ENCODE assay signal across 11 mouse cellular contexts in the genomic region with DNA sequence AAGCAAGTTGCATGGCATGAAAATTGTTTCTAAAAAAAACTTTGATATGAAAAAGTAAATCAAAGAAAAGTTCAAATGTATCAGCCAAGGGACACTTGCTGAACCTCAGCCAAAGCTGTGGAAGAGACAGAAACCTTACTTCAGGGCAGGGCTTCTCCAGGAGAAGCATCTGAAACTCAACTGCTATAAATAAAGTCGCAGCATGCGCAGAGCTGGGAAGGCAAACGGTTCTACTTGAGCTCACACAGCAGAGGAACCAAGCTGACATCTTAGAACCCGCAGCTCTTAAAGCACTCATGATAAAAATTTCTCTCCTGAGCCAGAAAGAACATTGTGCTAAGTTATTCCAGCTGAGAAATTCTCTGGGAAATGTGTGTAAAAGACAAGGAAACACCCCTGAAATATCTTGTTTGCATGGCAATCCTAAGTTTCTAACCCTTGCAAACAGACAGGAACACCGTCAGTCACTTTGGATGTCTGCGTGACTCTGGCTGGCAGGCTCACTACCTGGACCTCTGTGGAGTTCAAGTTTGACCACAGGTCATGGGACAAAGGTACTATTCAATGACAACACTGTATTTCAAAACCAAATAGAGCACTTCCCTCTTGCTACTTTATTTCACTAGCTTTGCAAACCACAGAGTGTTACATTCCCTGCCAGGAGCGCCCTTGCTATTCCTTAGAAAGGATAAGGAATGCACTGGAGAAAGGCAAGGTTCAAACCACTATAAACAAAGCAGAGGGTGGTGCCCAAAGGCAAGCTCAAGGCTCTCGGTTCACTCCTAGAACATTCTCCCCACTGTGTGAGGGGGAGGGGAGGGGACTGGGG. TPM values are rescaled to one million over a fixed set of nuclear protein-coding genes. Genes with fewer than 3 reads are reported as not detected.
DNase-seq lines count a peak whose midpoint lies in the region; TF ChIP-seq lines count a peak whose summit lies in the region.
"Had no signal": no experiment of that assay in that cellular context is flagged by ENCODE, and none has a peak within 500 bp of the region (broad histone marks: within the 10 kb centered on the region; RNA-seq: fewer than 3 reads in every experiment).

No protein-coding gene starts in this region.

- no peaks in the 10 kb centered on the region for H3K27me3 ChIP-seq in testis, adult 2 months (ENCODE audit: control insufficient read depth, insufficient read depth, low read length)
- H3K27me3 ChIP-seq: limb, embryonic 12.5 days; neural tube, embryonic 13.5 days had no signal

- peak; percentile 36 to 56 for DNase-seq in adrenal gland, postnatal 36 days
- no peak for DNase-seq in adrenal gland, postnatal 4 days (ENCODE audit: low spot score in 2 of 2)
- peak; percentile 64 to 79 for DNase-seq in lung, adult 18-20 months
- DNase-seq in lung, adult 2 months: no peak
- DNase-seq in kidney, postnatal 10 days: peak; percentile 37
- no peak for DNase-seq in cerebellum, postnatal 25 days
- no peak for DNase-seq in layer of hippocampus, adult 8-10 months (ENCODE audit: low spot score in 2 of 2)
- DNase-seq: thymus, postnatal 14 days had no signal

- TF ChIP-seq CTCF in lung, adult 2 months (IDR thresholded peaks at IDR 0.05; ENCODE audit: insufficient read depth, low read length): no peak
- no peak for TF ChIP-seq CTCF in testis, adult 2 months (IDR thresholded peaks at IDR 0.05; ENCODE audit: control insufficient read depth, insufficient read depth, insufficient replicate concordance, low read depth, low read length)

- no peak overlapping the region for H3K4me3 ChIP-seq in lung, adult 2 months (replicated peaks; ENCODE audit: extremely low read depth, low read depth, low read length)
- H3K4me3 ChIP-seq in testis, adult 2 months (ENCODE audit: control insufficient read depth, low read depth, low read length): no peak overlapping the region
- H3K4me3 ChIP-seq: limb, embryonic 12.5 days; neural tube, embryonic 13.5 days had no signal

- H3K27ac ChIP-seq in testis, adult 2 months (ENCODE audit: control insufficient read depth, insufficient read depth, low read depth, low read length): peak overlapping the region; percentile 44
- H3K27ac ChIP-seq: limb, embryonic 12.5 days; neural tube, embryonic 13.5 days had no signal

- peaks cover 21% of the 10 kb centered on the region for H3K4me1 ChIP-seq in lung, adult 2 months (ENCODE audit: control insufficient read depth, insufficient read depth, low read length)
- peaks cover 4% of the 10 kb centered on the region for H3K4me1 ChIP-seq in testis, adult 2 months (ENCODE audit: control insufficient read depth, insufficient read depth, low read length)
- H3K4me1 ChIP-seq: limb, embryonic 12.5 days had no signal

- no peak for TF ChIP-seq POLR2A in lung, adult 2 months (IDR thresholded peaks at IDR 0.05; ENCODE audit: borderline replicate concordance, extremely low read depth, low read depth, low read length)
- TF ChIP-seq POLR2A in testis, adult 2 months (IDR thresholded peaks at IDR 0.05; ENCODE audit: control insufficient read depth, low read depth, low read length): no peak

- no peaks in the 10 kb centered on the region for H3K36me3 ChIP-seq in testis, adult 2 months (ENCODE audit: control insufficient read depth, insufficient read depth, low read length)
- H3K36me3 ChIP-seq: limb, embryonic 12.5 days; neural tube, embryonic 13.5 days had no signal

- WGBS in lung, adult 2 months: 21% methylated on average over 8 of the region's 8 CpGs

RNA-seq across cellular contexts. Expression of a gene that starts 15.2 kb away (rescaled TPM):
- 10 to 100 TPM; 55.5 to 76.6 TPM for total RNA-seq in adrenal gland, postnatal 36 days (2021)
- total RNA-seq in adrenal gland, postnatal 4 days (2021): 10 to 100 TPM; 34.3 to 36.1 TPM
- 19.8 and 20.8 TPM in 2 replicates for polyA plus RNA-seq in lung, adult 2 months (2012; rRNA removed)
- polyA plus RNA-seq in testis, adult 2 months (2012; rRNA removed): 3.3 and 3.4 TPM in 2 replicates
- total RNA-seq in layer of hippocampus, adult 8-10 months (2022): 100 to 1,000 TPM in 2 of 4 experiments, 10 to 100 TPM in 2; 89.1 to 103 (median 99.7) TPM

Comparison
In these comparisons a context has a peak if more than half of its experiments do, and no peak if none do; other contexts are left out.
1. DNase-seq: peak in adrenal gland, postnatal 36 days (2 of 2), lung, adult 18-20 months (2 of 2) and kidney, postnatal 10 days (single experiment); none in adrenal gland, postnatal 4 days (0 of 2), lung, adult 2 months (single experiment), cerebellum, postnatal 25 days (0 of 2) and layer of hippocampus, adult 8-10 months (0 of 2).